Mouse (Mus musculus): ENCODE data around the gene P3h2. TPM values are rescaled to one million over a fixed set of nuclear protein-coding genes. Genes with fewer than 3 reads are reported as not detected.

P3h2 gene
- polyA plus RNA-seq, 1 experiment from 2014 or later = 2.9 TPM

GRCm38 (mm10) chr16:26102856-26103255 is 2.7 kb downstream of the P3h2 start:
- H3K9ac ChIP-seq (ENCODE audit: low read depth, low read length) = no peak overlapping the region
- no peaks in the 10 kb centered on the region for H3K9me3 ChIP-seq (ENCODE audit: control insufficient read depth, low read length)
- 69% methylated on average over 2 of the region's 2 CpGs for WGBS
- no peak overlapping the region for H3K4me2 ChIP-seq
- H3K4me3 ChIP-seq (ENCODE audit: low read depth, low read length) = no peak overlapping the region
- H3K4me1 ChIP-seq (replicated peaks; ENCODE audit: control insufficient read depth, insufficient read depth, low read length) = no peaks in the 10 kb centered on the region
- no peak overlapping the region for H3K27ac ChIP-seq (ENCODE audit: low read depth, low read length)
- peaks cover 23% of the 10 kb centered on the region for H3K27me3 ChIP-seq (replicated peaks; ENCODE audit: control insufficient read depth, insufficient read depth, low read length)
- DNase-seq (ENCODE audit: low spot score) (no peak), ATAC-seq (replicated peaks; ENCODE audit: low FRiP score) (no peak)
- H3K36me3 ChIP-seq (ENCODE audit: control insufficient read depth, insufficient read depth, low read length) = no peaks in the 10 kb centered on the region

GRCm38 (mm10) chr16:26100167-26100566 is 5.4 kb downstream of the P3h2 start:
- ATAC-seq (replicated peaks; ENCODE audit: low FRiP score) (no peak), DNase-seq (ENCODE audit: low spot score) (no peak)
- peaks cover 9% of the 10 kb centered on the region for H3K27me3 ChIP-seq (replicated peaks; ENCODE audit: control insufficient read depth, insufficient read depth, low read length)
- H3K9ac ChIP-seq (ENCODE audit: low read depth, low read length) = no peak overlapping the region
- no peaks in the 10 kb centered on the region for H3K4me1 ChIP-seq (replicated peaks; ENCODE audit: control insufficient read depth, insufficient read depth, low read length)
- no peak overlapping the region for H3K4me2 ChIP-seq
- no peaks in the 10 kb centered on the region for H3K9me3 ChIP-seq (ENCODE audit: control insufficient read depth, low read length)
- no peaks in the 10 kb centered on the region for H3K36me3 ChIP-seq (ENCODE audit: control insufficient read depth, insufficient read depth, low read length)
- no peak overlapping the region for H3K4me3 ChIP-seq (ENCODE audit: low read depth, low read length)
- no peak overlapping the region for H3K27ac ChIP-seq (ENCODE audit: low read depth, low read length)
- 58% methylated on average over 4 of the region's 4 CpGs for WGBS

GRCm38 (mm10) chr16:26095696-26096284 is 9.8 kb downstream of the P3h2 start:
- no peaks in the 10 kb centered on the region for H3K4me1 ChIP-seq (replicated peaks; ENCODE audit: control insufficient read depth, insufficient read depth, low read length)
- no peak overlapping the region for H3K9ac ChIP-seq (ENCODE audit: low read depth, low read length)
- WGBS = 67% methylated on average over 7 of the region's 7 CpGs
- no peak overlapping the region for H3K27ac ChIP-seq (ENCODE audit: low read depth, low read length)
- no peak overlapping the region for H3K4me3 ChIP-seq (ENCODE audit: low read depth, low read length)
- no peak for ATAC-seq (replicated peaks; ENCODE audit: low FRiP score)
- no peaks in the 10 kb centered on the region for H3K9me3 ChIP-seq (ENCODE audit: control insufficient read depth, low read length)
- no peak for DNase-seq (ENCODE audit: low spot score)
- H3K4me2 ChIP-seq = no peak overlapping the region
- no peaks in the 10 kb centered on the region for H3K36me3 ChIP-seq (ENCODE audit: control insufficient read depth, insufficient read depth, low read length)
- no peaks in the 10 kb centered on the region for H3K27me3 ChIP-seq (replicated peaks; ENCODE audit: control insufficient read depth, insufficient read depth, low read length)

GRCm38 (mm10) chr16:26093888-26094287 is 11.7 kb downstream of the P3h2 start:
- DNase-seq (ENCODE audit: low spot score) (no peak), ATAC-seq (replicated peaks; ENCODE audit: low FRiP score) (peak; percentile 56)
- Histone ChIP-seq H3K27me3 (replicated peaks; ENCODE audit: control insufficient read depth, insufficient read depth, low read length) (no peaks in the 10 kb centered on the region), H3K4me3 (ENCODE audit: low read depth, low read length) (no peak overlapping the region), H3K27ac (ENCODE audit: low read depth, low read length) (no peak overlapping the region), H3K9me3 (ENCODE audit: control insufficient read depth, low read length) (no peaks in the 10 kb centered on the region), H3K9ac (ENCODE audit: low read depth, low read length) (no peak overlapping the region), H3K36me3 (ENCODE audit: control insufficient read depth, insufficient read depth, low read length) (no peaks in the 10 kb centered on the region), H3K4me2 (no peak overlapping the region), H3K4me1 (replicated peaks; ENCODE audit: control insufficient read depth, insufficient read depth, low read length) (no peaks in the 10 kb centered on the region)
- WGBS = 32% methylated on average over 4 of the region's 4 CpGs

- Histone ChIP-seq H3K9me3 (ENCODE audit: control insufficient read depth, low read length) (no peaks in the 10 kb centered on the region), H3K4me1 (replicated peaks; ENCODE audit: control insufficient read depth, insufficient read depth, low read length) (no peaks in the 10 kb centered on the region), H3K27ac (ENCODE audit: low read depth, low read length) (no peak overlapping the region), H3K36me3 (ENCODE audit: control insufficient read depth, insufficient read depth, low read length) (no peaks in the 10 kb centered on the region), H3K4me2 (no peak overlapping the region), H3K4me3 (ENCODE audit: low read depth, low read length) (no peak overlapping the region), H3K9ac (ENCODE audit: low read depth, low read length) (no peak overlapping the region), H3K27me3 (replicated peaks; ENCODE audit: control insufficient read depth, insufficient read depth, low read length) (no peaks in the 10 kb centered on the region)
- WGBS = 83% methylated on average over 5 of the region's 5 CpGs
- no peak for ATAC-seq (replicated peaks; ENCODE audit: low FRiP score)
- DNase-seq (ENCODE audit: low spot score) = no peak
Measured at GRCm38 (mm10) chr16:26088976-26089375, 16.6 kb downstream of the P3h2 start.

- Histone ChIP-seq H3K4me1 (replicated peaks; ENCODE audit: control insufficient read depth, insufficient read depth, low read length) (no peaks in the 10 kb centered on the region), H3K9ac (ENCODE audit: low read depth, low read length) (no peak overlapping the region), H3K4me2 (no peak overlapping the region), H3K27me3 (replicated peaks; ENCODE audit: control insufficient read depth, insufficient read depth, low read length) (no peaks in the 10 kb centered on the region), H3K27ac (ENCODE audit: low read depth, low read length) (no peak overlapping the region), H3K36me3 (ENCODE audit: control insufficient read depth, insufficient read depth, low read length) (no peaks in the 10 kb centered on the region), H3K4me3 (ENCODE audit: low read depth, low read length) (no peak overlapping the region), H3K9me3 (ENCODE audit: control insufficient read depth, low read length) (no peaks in the 10 kb centered on the region)
- DNase-seq (ENCODE audit: low spot score) (no peak), ATAC-seq (replicated peaks; ENCODE audit: low FRiP score) (no peak)
- WGBS = 72% methylated on average over 1 of the region's 1 CpGs
Measured at GRCm38 (mm10) chr16:26088240-26088639, 17.3 kb downstream of the P3h2 start.

GRCm38 (mm10) chr16:26086955-26087354 is 18.6 kb downstream of the P3h2 start:
- Histone ChIP-seq H3K4me2 (no peak overlapping the region), H3K27me3 (replicated peaks; ENCODE audit: control insufficient read depth, insufficient read depth, low read length) (no peaks in the 10 kb centered on the region), H3K36me3 (ENCODE audit: control insufficient read depth, insufficient read depth, low read length) (no peaks in the 10 kb centered on the region), H3K9me3 (ENCODE audit: control insufficient read depth, low read length) (no peaks in the 10 kb centered on the region), H3K4me1 (replicated peaks; ENCODE audit: control insufficient read depth, insufficient read depth, low read length) (no peaks in the 10 kb centered on the region), H3K27ac (ENCODE audit: low read depth, low read length) (no peak overlapping the region), H3K4me3 (ENCODE audit: low read depth, low read length) (no peak overlapping the region), H3K9ac (ENCODE audit: low read depth, low read length) (no peak overlapping the region)
- 96% methylated on average over 1 of the region's 1 CpGs for WGBS
- ATAC-seq (replicated peaks; ENCODE audit: low FRiP score) = no peak
- DNase-seq (ENCODE audit: low spot score) = no peak

GRCm38 (mm10) chr16:26085160-26085559 is 20.4 kb downstream of the P3h2 start:
- ATAC-seq (replicated peaks; ENCODE audit: low FRiP score) = no peak
- no peak overlapping the region for H3K9ac ChIP-seq (ENCODE audit: low read depth, low read length)
- 52% methylated on average over 2 of the region's 2 CpGs for WGBS
- no peak overlapping the region for H3K4me3 ChIP-seq (ENCODE audit: low read depth, low read length)
- no peak overlapping the region for H3K4me2 ChIP-seq
- no peaks in the 10 kb centered on the region for H3K36me3 ChIP-seq (ENCODE audit: control insufficient read depth, insufficient read depth, low read length)
- no peaks in the 10 kb centered on the region for H3K27me3 ChIP-seq (replicated peaks; ENCODE audit: control insufficient read depth, insufficient read depth, low read length)
- H3K9me3 ChIP-seq (ENCODE audit: control insufficient read depth, low read length) = no peaks in the 10 kb centered on the region
- no peak overlapping the region for H3K27ac ChIP-seq (ENCODE audit: low read depth, low read length)
- no peak for DNase-seq (ENCODE audit: low spot score)
- no peaks in the 10 kb centered on the region for H3K4me1 ChIP-seq (replicated peaks; ENCODE audit: control insufficient read depth, insufficient read depth, low read length)

- H3K4me3 ChIP-seq (ENCODE audit: low read depth, low read length) = no peak overlapping the region
- ATAC-seq (replicated peaks; ENCODE audit: low FRiP score) (no peak), DNase-seq (ENCODE audit: low spot score) (no peak)
- 0 out of 2 replicates have a peak, but pooled peaks cover under 1% of the 10 kb centered on the region for H3K4me1 ChIP-seq (replicated peaks; ENCODE audit: control insufficient read depth, insufficient read depth, low read length)
- no peak overlapping the region for H3K9ac ChIP-seq (ENCODE audit: low read depth, low read length)
- H3K27ac ChIP-seq (ENCODE audit: low read depth, low read length) = no peak overlapping the region
- H3K4me2 ChIP-seq = no peak overlapping the region
- WGBS = 81% methylated on average over 1 of the region's 1 CpGs
- no peaks in the 10 kb centered on the region for H3K9me3 ChIP-seq (ENCODE audit: control insufficient read depth, low read length)
- H3K36me3 ChIP-seq (ENCODE audit: control insufficient read depth, insufficient read depth, low read length) = no peaks in the 10 kb centered on the region
- no peaks in the 10 kb centered on the region for H3K27me3 ChIP-seq (replicated peaks; ENCODE audit: control insufficient read depth, insufficient read depth, low read length)
Measured at GRCm38 (mm10) chr16:26082831-26083230, 22.8 kb downstream of the P3h2 start.
